Mouse (Mus musculus): ENCODE results near the gene Mocs2.

Mocs2 gene

GRCm38 (mm10) chr13:114854023-114854422 lies 36.0 kb downstream of the Mocs2 start:
- DNase-seq (ENCODE audit: low read depth, low spot score) = no peak

DNA sequence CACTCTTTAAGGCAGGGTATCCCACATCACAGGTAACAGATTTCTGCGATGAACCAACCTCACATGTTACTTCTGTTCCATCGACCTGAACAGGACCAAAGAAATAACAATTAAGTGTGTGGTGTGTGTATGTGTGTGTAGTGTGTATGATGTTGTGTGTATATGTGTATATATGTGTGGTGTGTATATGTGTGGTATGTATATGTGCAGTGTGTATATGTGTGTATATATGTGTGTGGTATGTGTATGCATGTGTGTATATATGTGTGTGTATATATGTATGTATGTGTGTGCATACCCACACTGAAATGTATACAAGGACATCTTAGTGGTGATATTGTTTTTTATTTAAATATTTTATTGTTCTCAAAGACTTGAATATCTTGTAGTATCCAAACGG lies 36.4 kb downstream of the Mocs2 start:
- DNase-seq (ENCODE audit: low read depth, low spot score) = no peak

DNA sequence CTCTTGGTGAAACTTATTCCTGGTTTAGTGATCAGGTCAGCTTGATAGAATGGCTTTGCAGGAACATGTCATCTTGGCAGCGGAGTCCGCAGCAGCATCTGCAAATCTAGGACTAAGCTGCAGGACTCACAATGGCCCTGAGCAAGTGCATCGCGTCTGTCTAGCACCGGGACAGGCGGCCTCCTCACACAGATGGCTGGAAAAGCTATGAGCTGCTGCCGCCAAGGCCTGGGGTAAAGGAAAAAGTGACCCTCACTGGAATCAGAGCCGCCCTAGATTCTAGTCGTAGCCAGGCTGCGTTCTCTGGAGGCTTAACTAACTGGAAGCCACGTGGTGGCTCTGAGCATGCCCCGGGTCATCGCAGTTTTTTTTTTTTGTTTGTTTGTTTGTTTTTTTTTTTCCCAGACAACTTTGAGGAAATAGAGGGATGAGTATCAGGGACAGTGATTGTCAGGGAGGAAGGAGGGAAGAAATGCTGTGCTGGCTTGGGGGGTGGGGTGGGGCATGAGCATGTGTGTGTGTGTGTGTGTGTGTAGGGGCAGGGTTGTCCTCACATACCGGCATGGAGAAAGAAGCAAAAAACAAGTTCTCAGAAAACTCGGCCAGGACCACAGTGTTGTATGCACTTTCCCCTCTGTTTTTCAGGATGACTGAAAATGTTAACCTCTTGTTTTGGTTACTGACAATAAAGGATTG lies 37.7 kb downstream of the Mocs2 start:
- no peak for DNase-seq (ENCODE audit: low read depth, low spot score)

- DNase-seq (ENCODE audit: low read depth, low spot score) = no peak
These were observed 38.2 kb downstream of the Mocs2 start for GRCm38 (mm10) chr13:114856269-114856627.

DNA sequence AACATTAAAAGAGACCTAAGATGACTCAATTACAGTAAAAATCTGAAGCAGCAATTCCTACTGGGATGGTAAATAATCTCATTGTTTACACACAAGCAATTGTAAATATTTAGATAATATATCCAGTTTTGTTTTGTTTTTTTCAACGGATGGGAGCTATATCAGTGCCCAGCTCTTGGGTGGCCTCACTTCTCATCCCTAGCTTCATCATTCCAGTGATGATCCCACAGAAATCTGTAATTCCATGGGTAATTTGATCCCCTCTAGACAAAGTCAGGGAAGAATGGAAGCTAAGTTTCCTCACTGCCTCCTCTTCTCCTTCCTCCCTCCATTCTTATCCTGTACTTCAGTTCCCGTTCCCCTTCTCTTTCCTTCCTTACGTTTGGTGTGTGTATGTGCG lies 39.5 kb downstream of the Mocs2 start:
- DNase-seq (ENCODE audit: low read depth, low spot score) = no peak

DNA sequence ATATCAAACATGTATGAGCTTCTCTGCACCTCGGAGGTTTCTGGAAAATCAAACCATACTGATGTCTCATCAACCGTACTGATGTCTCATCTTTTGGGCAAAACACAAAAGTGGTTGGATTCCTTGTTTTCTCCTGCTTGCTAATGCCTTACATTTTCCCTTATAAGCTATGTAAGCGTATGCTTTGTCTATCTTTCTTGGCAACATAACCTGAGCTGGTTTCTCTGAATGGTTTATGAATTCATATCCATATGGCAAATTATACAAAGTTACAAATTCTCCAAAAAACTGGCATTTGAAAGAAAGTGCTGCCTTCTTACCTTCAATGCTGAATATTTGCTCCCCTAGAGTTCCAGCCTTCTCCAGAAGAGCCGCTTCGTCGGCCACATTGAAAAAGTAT lies 56.7 kb downstream of the Mocs2 start:
- DNase-seq (ENCODE audit: low read depth, low spot score) = no peak

- no peak for DNase-seq (ENCODE audit: low read depth, low spot score)
These were observed 58.0 kb downstream of the Mocs2 start for GRCm38 (mm10) chr13:114876005-114876520.

DNA sequence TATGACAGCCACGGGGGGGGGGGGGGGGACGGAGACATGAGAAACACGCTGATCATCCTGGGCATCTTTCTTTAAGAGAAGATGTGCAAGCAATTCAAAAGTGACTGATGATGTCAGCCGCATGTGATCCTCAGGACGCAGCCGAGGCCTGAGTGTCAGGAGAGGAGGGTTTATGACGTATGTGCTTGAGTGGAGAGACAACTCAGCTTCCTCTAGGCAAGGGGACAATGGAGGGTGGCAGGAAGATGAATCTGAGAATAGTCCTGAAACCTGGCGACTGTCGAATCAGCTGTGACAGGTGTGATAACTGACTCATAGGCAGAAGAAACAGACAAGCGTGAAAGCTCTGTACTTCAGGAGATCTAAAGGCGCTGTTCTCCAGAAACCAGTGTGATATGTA lies 60.6 kb downstream of the Mocs2 start:
- DNase-seq (ENCODE audit: low read depth, low spot score) = no peak

All from retina, postnatal 7 days (tissue).